Mouse (Mus musculus) lung, postnatal 0 days (tissue): ENCODE measurements around the gene Tmem238l.

Experiments used
- CTCF ChIP-seq: IDR thresholded peaks from 2 replicates; pipeline ENCODE4 v1.5.1; 2016; ENCODE audit warnings: antibody characterized with exemption, mild to moderate bottlenecking
- EP300 ChIP-seq: IDR thresholded peaks from 2 replicates; pipeline ENCODE4 v1.6.1; 2016; ENCODE audit warnings: antibody characterized with exemption, mild to moderate bottlenecking, control low read depth

- TF ChIP-seq EP300 (no peak), CTCF (peak; percentile 52)
Measured at GRCm38 (mm10) chr11:67010430-67010829, 54.0 kb downstream of the Tmem238l start.
